Mouse (Mus musculus) forebrain, embryonic 11.5 days (tissue): ENCODE measurements around the gene Ptma. TPM values are rescaled to one million over a fixed set of nuclear protein-coding genes. Genes with fewer than 3 reads are reported as not detected.
"Not testable (repeated sequence)": the region's sequence is repeated elsewhere in the genome, so short reads cannot be mapped to it uniquely, and the experiment has no call there.

Experiments
- ATAC-seq: fragments of 200-750 bp; cut with Nextera tagmentation; replicated peaks from 2 replicates; pipeline ENCODE4 v1.8.0; 2017; ENCODE audit warnings: moderate TSS enrichment; ENCODE audit not compliant: low FRiP score
- DNase-seq: peaks from one replicate; pipeline ENCODE4 v3.0.0-alpha.2; 2017; ENCODE audit warnings: low spot score
- H3K27ac ChIP-seq: fragments of 300-500 bp; sonication (generic); 2 replicates; pipeline ENCODE4 v1.5.1; 2014; ENCODE audit warnings: low read depth, low read length
- H3K27me3 ChIP-seq: fragments of 300-500 bp; sonication (generic); 2 replicates; pipeline ENCODE4 v1.6.1; 2014; ENCODE audit warnings: mild to moderate bottlenecking, low read length, mixed read lengths; ENCODE audit not compliant: control insufficient read depth, insufficient read depth
- H3K36me3 ChIP-seq: fragments of 300-500 bp; sonication (generic); 2 replicates; pipeline ENCODE4 v1.6.1; 2014; ENCODE audit warnings: mild to moderate bottlenecking, low read length, moderate library complexity, mixed read lengths; ENCODE audit not compliant: control insufficient read depth, insufficient read depth
- H3K4me1 ChIP-seq: fragments of 300-500 bp; sonication (generic); replicated peaks from 2 replicates; pipeline ENCODE4 v1.6.1; 2014; ENCODE audit warnings: low read length, mixed read lengths; ENCODE audit not compliant: control insufficient read depth, insufficient read depth
- H3K4me2 ChIP-seq: fragments of 300-500 bp; sonication (generic); 2 replicates; pipeline ENCODE4 v1.6.1; 2014; ENCODE audit warnings: low read depth, mild to moderate bottlenecking, low read length, moderate library complexity, mixed read lengths; ENCODE audit not compliant: severe bottlenecking
- H3K4me3 ChIP-seq: fragments of 300-500 bp; sonication (generic); 2 replicates; pipeline ENCODE4 v1.5.1; 2014; ENCODE audit warnings: low read depth, low read length
- H3K9ac ChIP-seq: fragments of 300-500 bp; sonication (generic); 2 replicates; pipeline ENCODE4 v1.6.1; 2014; ENCODE audit warnings: low read length
- H3K9me3 ChIP-seq: fragments of 300-500 bp; sonication (generic); 2 replicates; pipeline ENCODE4 v1.6.1; 2016; ENCODE audit warnings: low read length, mixed read lengths; ENCODE audit not compliant: control insufficient read depth
- WGBS: fragments of 180-500 bp; shearing (Covaris S2); extraction: QIAGEN DNeasy Blood & Tissue Kit; methylation state at CpG from one replicate; pipeline ENCODE4 v1.1.7; 2014; 5-methylcytosine and 5-hydroxymethylcytosine counted together
- polyA plus RNA-seq: library from polyadenylated mRNA; unstranded; fragments of >200 nt; fragmentation: Nextera tagmentation; extraction: Ambion mirVana; gene quantifications from 2 replicates; pipeline ENCODE4 v1.2.1, GENCODE M21; 2014

Ptma gene
- polyA plus RNA-seq, 1 experiment from 2014 or later: 3,412 TPM

DNA sequence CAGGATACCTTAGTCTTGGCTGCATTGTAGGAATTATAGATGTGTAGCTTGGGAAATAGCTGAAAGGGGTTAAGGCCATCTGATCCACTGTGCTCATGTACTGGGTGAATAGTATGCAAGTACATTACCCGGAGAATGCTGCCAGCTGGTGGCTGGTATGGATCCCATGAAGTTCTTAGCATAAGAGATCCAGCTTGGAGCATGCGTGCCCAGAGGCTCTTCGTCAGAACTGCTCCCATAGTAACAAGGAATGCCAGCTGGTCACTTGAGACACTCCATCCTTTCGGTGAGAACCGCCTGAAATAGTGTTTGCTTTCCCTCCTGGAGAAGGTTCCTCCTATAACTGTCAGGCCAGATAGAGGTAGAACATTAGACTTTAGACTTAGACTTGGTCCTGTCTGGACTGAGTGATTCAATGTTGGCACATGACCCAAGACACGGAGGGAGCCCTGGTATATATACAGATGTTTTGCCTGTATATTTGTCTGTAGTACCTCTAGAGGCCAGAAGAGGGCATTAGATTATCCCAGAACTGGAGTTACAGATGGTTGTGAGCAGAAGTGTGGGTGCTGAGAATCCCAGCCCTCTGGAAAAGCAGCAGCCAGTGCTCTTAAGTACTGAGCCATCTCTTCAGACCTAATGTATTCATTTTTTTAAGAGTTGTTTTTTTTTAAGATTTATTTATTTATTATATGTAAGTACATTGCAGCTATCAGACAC is 7.0 kb downstream of the Ptma start:
- ATAC-seq (no peak), DNase-seq (peak; percentile 51)
- no peaks in the 10 kb centered on the region for H3K27me3 ChIP-seq
- no peak overlapping the region for H3K4me2 ChIP-seq
- no peak overlapping the region for H3K27ac ChIP-seq
- H3K9ac ChIP-seq: no peak overlapping the region
- H3K4me3 ChIP-seq: no peak overlapping the region
- H3K9me3 ChIP-seq: no peaks in the 10 kb centered on the region
- peaks cover 11% of the 10 kb centered on the region for H3K4me1 ChIP-seq
- 93% methylated on average over 6 of the region's 6 CpGs for WGBS
- peaks cover 13% of the 10 kb centered on the region; the same call in 1 of the 2 replicates for H3K36me3 ChIP-seq

DNA sequence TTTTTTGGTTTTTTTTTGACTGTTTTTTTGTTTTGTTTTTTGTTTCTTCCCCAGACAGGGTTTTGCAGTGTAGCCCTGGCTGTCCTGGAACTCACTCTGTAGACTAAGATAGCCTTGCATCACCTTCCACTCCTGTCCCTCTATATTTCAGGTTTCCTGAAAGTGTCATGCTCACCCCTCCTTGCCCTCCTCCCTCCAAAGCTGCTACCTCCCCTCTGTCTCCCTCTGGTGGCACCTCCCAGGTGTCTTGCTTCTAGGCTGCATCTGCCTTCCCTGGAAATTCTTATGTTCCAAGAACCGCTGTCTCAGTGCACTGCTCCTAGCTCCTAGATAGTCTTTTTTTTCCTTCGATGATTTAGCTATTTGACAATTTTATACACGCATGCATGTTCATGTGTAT is 11.9 kb downstream of the Ptma start:
- DNase-seq (peak; percentile 54), ATAC-seq (no peak)
- no peaks in the 10 kb centered on the region; the same call in 1 of the 2 replicates for H3K36me3 ChIP-seq
- 68% methylated on average over 3 of the region's 3 CpGs for WGBS
- no peak overlapping the region for H3K27ac ChIP-seq
- H3K27me3 ChIP-seq: no peaks in the 10 kb centered on the region
- no peak overlapping the region for H3K4me3 ChIP-seq
- H3K4me2 ChIP-seq: no peak overlapping the region
- no peak overlapping the region for H3K9ac ChIP-seq
- no peaks in the 10 kb centered on the region for H3K9me3 ChIP-seq
- no peaks in the 10 kb centered on the region for H3K4me1 ChIP-seq

DNA sequence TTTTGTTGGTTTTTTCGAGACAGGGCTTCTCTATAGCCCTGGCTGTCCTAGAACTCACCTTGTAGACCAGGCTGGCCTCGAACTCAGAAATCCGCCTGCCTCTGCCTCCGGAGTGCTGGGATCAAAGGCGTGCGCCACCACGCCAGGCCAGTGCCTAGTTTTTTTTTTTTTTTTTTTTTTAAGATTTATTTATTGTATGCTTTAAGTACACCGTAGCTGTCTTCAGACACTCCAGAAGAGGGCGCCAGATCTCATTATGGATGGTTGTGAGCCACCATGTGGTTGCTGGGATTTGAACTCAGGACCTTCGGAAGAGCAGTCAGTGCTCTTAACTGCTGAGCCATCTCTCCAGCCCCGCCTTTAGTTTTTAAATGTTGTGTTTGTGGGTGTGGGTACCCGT is 13.1 kb downstream of the Ptma start:
- not testable (repeated sequence) for H3K9ac ChIP-seq, H3K27ac ChIP-seq, H3K27me3 ChIP-seq, H3K9me3 ChIP-seq, H3K4me2 ChIP-seq, H3K4me1 ChIP-seq, DNase-seq, H3K4me3 ChIP-seq, ATAC-seq, H3K36me3 ChIP-seq
- 94% methylated on average over 12 of the region's 12 CpGs for WGBS

DNA sequence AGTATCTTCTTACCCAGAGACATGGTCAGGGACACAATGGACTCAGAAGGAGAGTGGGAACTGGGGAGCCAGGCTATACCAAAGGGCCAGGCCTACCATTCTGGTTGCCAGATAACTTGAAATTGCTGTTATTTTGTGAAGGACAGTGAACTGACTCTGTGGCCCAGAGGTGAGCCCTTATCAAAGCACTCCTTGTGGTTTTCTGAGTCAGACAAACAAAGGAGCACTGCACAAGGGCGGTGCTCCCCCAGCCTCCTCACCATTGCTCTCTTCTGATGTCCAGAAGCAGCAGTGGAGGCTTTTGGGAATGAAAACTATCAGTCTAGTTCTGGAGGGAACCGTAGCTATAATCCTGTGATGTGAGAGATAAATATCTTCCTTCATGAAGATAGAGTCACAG is 16.1 kb downstream of the Ptma start:
- 90% methylated on average over 2 of the region's 2 CpGs for WGBS
- H3K9ac ChIP-seq: no peak overlapping the region
- no peak overlapping the region for H3K4me2 ChIP-seq
- ATAC-seq (no peak), DNase-seq (no peak)
- H3K27me3 ChIP-seq: no peaks in the 10 kb centered on the region
- no peaks in the 10 kb centered on the region; the same call in 1 of the 2 replicates for H3K36me3 ChIP-seq
- no peaks in the 10 kb centered on the region for H3K4me1 ChIP-seq
- H3K4me3 ChIP-seq: no peak overlapping the region
- H3K27ac ChIP-seq: no peak overlapping the region
- H3K9me3 ChIP-seq: no peaks in the 10 kb centered on the region

DNA sequence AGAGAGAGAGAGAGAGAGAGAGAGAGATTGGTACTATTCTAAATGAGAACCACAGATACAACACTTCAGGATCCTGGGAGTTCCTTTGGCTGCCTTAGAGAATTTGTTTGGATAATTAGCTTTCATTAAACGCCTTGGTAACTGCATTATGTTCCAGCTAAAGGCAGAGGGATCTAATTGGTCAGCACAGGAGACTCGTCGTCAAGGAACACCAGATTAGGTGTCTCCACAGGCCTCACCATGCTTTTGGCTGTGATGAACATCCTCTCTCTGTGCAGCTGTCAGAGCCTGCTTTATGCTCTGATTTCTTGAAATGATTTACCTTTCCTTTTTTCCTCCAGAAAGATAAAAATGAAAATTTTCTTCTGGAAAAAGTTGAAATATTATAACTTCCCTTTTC is 20.3 kb downstream of the Ptma start:
- DNase-seq: no peak
- WGBS: 32% methylated on average over 3 of the region's 3 CpGs
- Histone ChIP-seq H3K27me3 (no peaks in the 10 kb centered on the region), H3K36me3 (no peaks in the 10 kb centered on the region; the same call in 1 of the 2 replicates), H3K9me3 (no peaks in the 10 kb centered on the region), H3K4me3 (no peak overlapping the region), H3K27ac (no peak overlapping the region), H3K9ac (no peak overlapping the region), H3K4me1 (no peaks in the 10 kb centered on the region), H3K4me2 (no peak overlapping the region)
- ATAC-seq: no peak

DNA sequence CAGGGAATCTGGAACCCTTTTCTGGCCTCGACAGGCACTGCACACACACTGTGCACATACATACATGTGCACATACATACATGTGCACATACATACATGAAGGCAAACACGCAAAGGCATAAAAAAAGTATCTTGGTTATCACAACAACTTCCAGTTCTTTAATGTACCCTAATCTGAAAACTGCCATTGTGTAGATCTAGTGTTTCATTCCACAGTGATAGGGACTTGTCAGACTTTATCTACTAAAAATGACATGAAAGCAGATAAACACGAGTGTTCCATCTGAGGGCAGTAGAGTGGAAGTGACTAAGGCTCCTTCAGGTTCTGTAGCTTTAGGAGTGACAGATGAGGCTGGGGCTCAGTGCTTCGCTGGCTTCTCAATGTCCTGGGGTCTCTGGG is 24.8 kb downstream of the Ptma start:
- Histone ChIP-seq H3K4me1 (no peaks in the 10 kb centered on the region), H3K36me3 (no peaks in the 10 kb centered on the region), H3K4me3 (no peak overlapping the region), H3K9me3 (no peaks in the 10 kb centered on the region), H3K27me3 (no peaks in the 10 kb centered on the region), H3K27ac (no peak overlapping the region), H3K4me2 (no peak overlapping the region), H3K9ac (no peak overlapping the region)
- DNase-seq (no peak), ATAC-seq (no peak)
- WGBS: 71% methylated on average over 4 of the region's 4 CpGs

DNA sequence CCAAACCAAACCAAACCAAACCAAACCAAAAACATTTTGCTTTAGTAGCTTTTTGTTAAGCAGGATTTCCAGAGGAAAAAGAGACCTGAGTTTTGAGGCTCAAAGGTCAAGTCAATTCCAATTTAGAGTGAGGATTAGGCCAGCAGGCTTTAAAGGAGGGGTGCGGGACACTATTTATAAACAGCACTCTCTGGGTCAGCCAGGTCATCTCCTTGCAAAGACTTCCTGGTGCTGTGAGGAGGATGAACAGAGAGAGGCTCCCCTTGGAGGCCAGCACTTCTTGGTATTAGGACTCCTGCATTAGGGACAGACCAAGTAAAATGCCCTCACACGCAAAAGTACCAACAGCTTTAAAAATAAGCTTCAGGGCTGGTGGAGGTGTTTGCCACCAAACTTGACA is 25.4 kb downstream of the Ptma start:
- DNase-seq (no peak), ATAC-seq (no peak)
- no peaks in the 10 kb centered on the region; the same call in 1 of the 2 replicates for H3K36me3 ChIP-seq
- H3K9ac ChIP-seq: no peak overlapping the region
- H3K4me1 ChIP-seq: no peaks in the 10 kb centered on the region
- H3K4me2 ChIP-seq: no peak overlapping the region
- H3K27ac ChIP-seq: no peak overlapping the region
- no peaks in the 10 kb centered on the region for H3K27me3 ChIP-seq
- no peaks in the 10 kb centered on the region for H3K9me3 ChIP-seq
- 22% methylated on average over 2 of the region's 2 CpGs for WGBS
- no peak overlapping the region for H3K4me3 ChIP-seq

DNA sequence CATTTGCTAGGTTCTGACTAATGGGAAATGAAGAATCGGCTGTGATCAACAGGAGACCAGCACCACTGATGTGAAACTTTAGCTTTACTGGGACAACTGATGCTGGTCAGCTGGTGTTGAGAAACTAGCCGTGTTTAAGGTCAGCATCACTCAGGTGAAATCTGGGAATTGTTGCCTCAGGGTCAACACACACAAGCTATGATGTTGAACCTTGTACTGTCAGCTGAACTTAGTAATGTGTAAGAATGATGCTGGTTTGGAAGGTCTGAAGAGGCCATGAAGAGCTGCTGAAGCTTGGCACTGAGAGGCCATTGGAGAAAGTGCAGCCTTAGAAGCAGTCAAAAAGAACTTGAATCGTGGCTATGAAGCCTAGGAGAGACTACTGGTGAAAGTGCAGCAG is 29.1 kb downstream of the Ptma start:
- H3K27me3 ChIP-seq: no peaks in the 10 kb centered on the region
- no peaks in the 10 kb centered on the region for H3K9me3 ChIP-seq
- no peaks in the 10 kb centered on the region; the same call in 1 of the 2 replicates for H3K36me3 ChIP-seq
- H3K4me2 ChIP-seq: no peak overlapping the region
- no peaks in the 10 kb centered on the region for H3K4me1 ChIP-seq
- no peak overlapping the region for H3K9ac ChIP-seq
- whole genome bisulfite sequencing: 80% methylated on average over 3 of the region's 3 CpGs
- H3K27ac ChIP-seq: no peak overlapping the region
- DNase-seq (no peak), ATAC-seq (no peak)
- no peak overlapping the region for H3K4me3 ChIP-seq

DNA sequence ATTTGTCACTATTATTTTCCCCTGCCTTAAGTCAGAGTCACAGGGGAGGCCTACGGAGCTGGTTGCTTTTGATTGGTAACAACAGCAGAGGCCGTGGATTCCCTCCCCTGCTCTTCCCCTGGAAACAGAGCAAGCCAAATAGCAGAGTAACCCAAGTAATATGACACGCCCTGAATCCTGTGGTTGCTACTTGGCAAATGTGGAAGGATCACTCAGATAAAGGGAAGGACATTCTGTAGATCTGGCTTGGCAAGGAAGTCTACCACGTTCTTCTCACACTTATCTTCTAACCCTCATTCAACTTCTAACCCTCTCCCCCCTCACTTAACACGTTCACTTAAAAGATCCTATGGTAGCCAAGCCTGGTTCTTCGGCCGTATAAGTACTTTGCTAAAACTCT is 31.3 kb downstream of the Ptma start:
- Histone ChIP-seq H3K27ac (no peak overlapping the region), H3K4me3 (no peak overlapping the region), H3K9ac (no peak overlapping the region), H3K9me3 (no peaks in the 10 kb centered on the region), H3K27me3 (no peaks in the 10 kb centered on the region), H3K36me3 (no peaks in the 10 kb centered on the region; the same call in 1 of the 2 replicates), H3K4me1 (no peaks in the 10 kb centered on the region), H3K4me2 (no peak overlapping the region)
- WGBS: 83% methylated on average over 7 of the region's 7 CpGs
- ATAC-seq: no peak
- no peak for DNase-seq
